Mouse (Mus musculus) embryonic facial prominence, embryonic 11.5 days (tissue): ENCODE results near the gene Gorasp1. TPM values are rescaled to one million over a fixed set of nuclear protein-coding genes. Genes with fewer than 3 reads are reported as not detected.

Experiments
- ATAC-seq: fragments of 200-750 bp; cut with Nextera tagmentation; replicated peaks from 2 replicates; pipeline ENCODE4 v1.8.0; 2017; ENCODE audit warnings: low read depth; ENCODE audit not compliant: insufficient number of reproducible peaks, low FRiP score, low TSS enrichment
- DNase-seq: peaks from one replicate; pipeline ENCODE4 v3.0.0-alpha.2; 2015; ENCODE audit warnings: low spot score
- H3K27ac ChIP-seq: fragments of 300-500 bp; sonication (generic); replicated peaks from 2 replicates; pipeline ENCODE4 v1.5.1; 2014; ENCODE audit warnings: mild to moderate bottlenecking, low read depth, low read length, control low read depth
- H3K27me3 ChIP-seq: fragments of 300-500 bp; sonication (generic); 2 replicates; pipeline ENCODE4 v1.6.1; 2014; ENCODE audit warnings: mild to moderate bottlenecking, low read length, moderate library complexity, mixed read lengths; ENCODE audit not compliant: control insufficient read depth, insufficient read depth
- H3K36me3 ChIP-seq: fragments of 300-500 bp; sonication (generic); replicated peaks from 2 replicates; pipeline ENCODE4 v1.6.1; 2014; ENCODE audit warnings: low read depth, mild to moderate bottlenecking, low read length, moderate library complexity, mixed read lengths; ENCODE audit not compliant: control insufficient read depth, insufficient read depth
- H3K4me1 ChIP-seq: fragments of 300-500 bp; sonication (generic); 2 replicates; pipeline ENCODE4 v1.6.1; 2014; ENCODE audit warnings: low read length, mixed read lengths; ENCODE audit not compliant: control insufficient read depth, insufficient read depth
- H3K4me2 ChIP-seq: fragments of 300-500 bp; sonication (generic); 2 replicates; pipeline ENCODE4 v1.6.1; 2014; ENCODE audit warnings: low read depth, mild to moderate bottlenecking, control low read depth, low read length, moderate library complexity
- H3K4me3 ChIP-seq: fragments of 300-500 bp; sonication (generic); 2 replicates; pipeline ENCODE4 v1.5.1; 2014; ENCODE audit warnings: low read depth, low read length, control low read depth
- H3K9ac ChIP-seq: fragments of 300-500 bp; sonication (generic); replicated peaks from 2 replicates; pipeline ENCODE4 v1.6.1; 2014; ENCODE audit warnings: mild to moderate bottlenecking, control low read depth, low read length
- H3K9me3 ChIP-seq: fragments of 300-500 bp; sonication (generic); replicated peaks from 2 replicates; pipeline ENCODE4 v1.6.1; 2016; ENCODE audit warnings: mild to moderate bottlenecking, low read length, inconsistent platforms, mixed read lengths; ENCODE audit not compliant: control insufficient read depth
- WGBS: fragments of 180-500 bp; shearing (Covaris S2); extraction: QIAGEN DNeasy Blood & Tissue Kit; methylation state at CpG from one replicate; pipeline ENCODE4 v1.1.7; 2014; 5-methylcytosine and 5-hydroxymethylcytosine counted together
- polyA plus RNA-seq: library from polyadenylated mRNA; unstranded; fragments of >200 nt; fragmentation: Nextera tagmentation; extraction: Ambion mirVana; gene quantifications from 2 replicates; pipeline ENCODE4 v1.2.1, GENCODE M21; 2014

Gorasp1 gene
- polyA plus RNA-seq, 1 experiment from 2014 or later, result 18.3 TPM

- no peak overlapping the region for H3K4me3 ChIP-seq
- no peaks in the 10 kb centered on the region for H3K36me3 ChIP-seq
- no peak overlapping the region for H3K27ac ChIP-seq
- 81% methylated on average over 9 of the region's 9 CpGs for WGBS
- no peak for DNase-seq
- no peak overlapping the region for H3K4me2 ChIP-seq
- no peaks in the 10 kb centered on the region for H3K4me1 ChIP-seq
- no peak for ATAC-seq
- H3K9me3 ChIP-seq, result no peaks in the 10 kb centered on the region
- H3K9ac ChIP-seq, result no peak overlapping the region
- no peaks in the 10 kb centered on the region for H3K27me3 ChIP-seq
Observed at GRCm38 (mm10) chr9:119889446-119889845, 47.9 kb downstream of the Gorasp1 start.

DNA sequence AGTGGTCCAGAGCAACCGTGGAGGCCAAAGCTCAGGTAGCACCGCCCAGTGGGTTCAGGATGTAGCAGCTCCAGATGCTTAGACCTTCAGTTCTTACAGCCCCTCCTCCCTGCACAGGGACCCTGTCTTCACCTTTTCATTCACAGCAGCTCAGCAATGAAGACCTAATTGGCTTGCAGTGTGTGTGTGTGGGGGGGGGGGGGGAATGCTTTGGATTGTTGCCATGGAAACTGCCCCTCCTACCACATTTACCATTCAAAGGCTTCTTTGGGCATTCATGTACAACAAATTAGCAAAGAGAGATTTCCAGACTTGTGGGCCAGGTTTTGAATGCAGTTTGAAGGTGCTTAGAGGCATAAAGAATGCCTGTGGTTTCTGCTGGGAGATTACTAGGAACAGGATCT lies 48.5 kb downstream of the Gorasp1 start:
- DNase-seq, result peak; percentile 40
- ATAC-seq, result no peak; the same call in 1 of the 2 replicates
- Histone ChIP-seq H3K27ac (no peak overlapping the region), H3K4me1 (no peaks in the 10 kb centered on the region), H3K4me2 (no peak overlapping the region), H3K27me3 (no peaks in the 10 kb centered on the region), H3K9me3 (no peaks in the 10 kb centered on the region), H3K4me3 (no peak overlapping the region), H3K36me3 (no peaks in the 10 kb centered on the region), H3K9ac (no peak overlapping the region; the same call in 1 of the 2 replicates)
- WGBS, result 46% methylated on average over 2 of the region's 2 CpGs

- no peaks in the 10 kb centered on the region for H3K4me1 ChIP-seq
- no peak overlapping the region for H3K4me3 ChIP-seq
- no peak overlapping the region for H3K27ac ChIP-seq
- H3K36me3 ChIP-seq, result no peaks in the 10 kb centered on the region
- 79% methylated on average over 4 of the region's 4 CpGs for WGBS
- DNase-seq (no peak), ATAC-seq (no peak)
- no peak overlapping the region for H3K4me2 ChIP-seq
- H3K9ac ChIP-seq, result no peak overlapping the region
- no peaks in the 10 kb centered on the region for H3K27me3 ChIP-seq
- H3K9me3 ChIP-seq, result no peaks in the 10 kb centered on the region
Observed at GRCm38 (mm10) chr9:119887144-119887901, 50.0 kb downstream of the Gorasp1 start.

Other genes starting within 250 kb of the Gorasp1 start
- gene Scn10a, start 218.2 kb downstream of the Gorasp1 start, polyA plus RNA-seq, result 0.53 and 0.85 TPM in 2 replicates
- 0.11 and 0.14 TPM in 2 replicates for gene Scn11a, start 112.1 kb downstream of the Gorasp1 start, polyA plus RNA-seq
- 64.0 and 74.8 TPM in 2 replicates for gene Wdr48, start 42.7 kb downstream of the Gorasp1 start, polyA plus RNA-seq
- 0.10 and 0.33 TPM in 2 replicates for gene Ttc21a, start within 50 bp of the Gorasp1 start, polyA plus RNA-seq
- gene Csrnp1, start 47.1 kb upstream of the Gorasp1 start, polyA plus RNA-seq, result 1.5 and 2.1 TPM in 2 replicates
- gene Xirp1, start 86.0 kb upstream of the Gorasp1 start, polyA plus RNA-seq, result 0.06 and 0.13 TPM in 2 replicates
- 2.4 and 3.4 TPM in 2 replicates for gene Cx3cr1, start 132.3 kb upstream of the Gorasp1 start, polyA plus RNA-seq
- not detected in 2 replicates for gene Ccr8, start 154.5 kb upstream of the Gorasp1 start, polyA plus RNA-seq
- 33.2 and 36.9 TPM in 2 replicates for gene Slc25a38, start 172.8 kb upstream of the Gorasp1 start, polyA plus RNA-seq
- 1,419 and 1,591 TPM in 2 replicates for gene Rpsa, start 190.1 kb upstream of the Gorasp1 start, polyA plus RNA-seq
- gene Mobp, start 212.1 kb upstream of the Gorasp1 start, polyA plus RNA-seq, result 0.60 and 1.1 TPM in 2 replicates